Mouse (Mus musculus): ENCODE data around the gene Ppm1l.

The Ppm1l gene

GRCm38 (mm10) chr3:69333819-69334218 lies 17.2 kb downstream of the Ppm1l start:
- no peak for DNase-seq (ENCODE audit: low read depth, low spot score)

GRCm38 (mm10) chr3:69340486-69340885 lies 23.8 kb downstream of the Ppm1l start:
- no peak for DNase-seq (ENCODE audit: low read depth, low spot score)

- no peak for DNase-seq (ENCODE audit: low read depth, low spot score)
Measured at GRCm38 (mm10) chr3:69340971-69341370, 24.3 kb downstream of the Ppm1l start.

- DNase-seq (ENCODE audit: low read depth, low spot score) = no peak
Measured at GRCm38 (mm10) chr3:69341514-69341913, 24.9 kb downstream of the Ppm1l start.

- no peak for DNase-seq (ENCODE audit: low read depth, low spot score)
Measured at GRCm38 (mm10) chr3:69342247-69342921, 25.7 kb downstream of the Ppm1l start.

- no peak for DNase-seq (ENCODE audit: low read depth, low spot score)
Measured at GRCm38 (mm10) chr3:69343124-69343523, 26.5 kb downstream of the Ppm1l start.

GRCm38 (mm10) chr3:69346514-69346913 lies 29.9 kb downstream of the Ppm1l start:
- no peak for DNase-seq (ENCODE audit: low read depth, low spot score)

GRCm38 (mm10) chr3:69348197-69348920 lies 31.7 kb downstream of the Ppm1l start:
- DNase-seq (ENCODE audit: low read depth, low spot score) = no peak

GRCm38 (mm10) chr3:69348921-69349237 lies 32.2 kb downstream of the Ppm1l start:
- DNase-seq (ENCODE audit: low read depth, low spot score) = no peak

- no peak for DNase-seq (ENCODE audit: low read depth, low spot score)
Measured at GRCm38 (mm10) chr3:69349973-69350372, 33.3 kb downstream of the Ppm1l start.

GRCm38 (mm10) chr3:69352194-69352593 lies 35.5 kb downstream of the Ppm1l start:
- DNase-seq (ENCODE audit: low read depth, low spot score) = no peak

- DNase-seq (ENCODE audit: low read depth, low spot score) = no peak
Measured at GRCm38 (mm10) chr3:69354681-69355080, 38.0 kb downstream of the Ppm1l start.

- DNase-seq (ENCODE audit: low read depth, low spot score) = no peak
Measured at GRCm38 (mm10) chr3:69356078-69356665, 39.5 kb downstream of the Ppm1l start.

GRCm38 (mm10) chr3:69356781-69357180 lies 40.1 kb downstream of the Ppm1l start:
- no peak for DNase-seq (ENCODE audit: low read depth, low spot score)

- no peak for DNase-seq (ENCODE audit: low read depth, low spot score)
Measured at GRCm38 (mm10) chr3:69357897-69358619, 41.4 kb downstream of the Ppm1l start.

- DNase-seq (ENCODE audit: low read depth, low spot score) = no peak
Measured at GRCm38 (mm10) chr3:69358620-69358964, 41.9 kb downstream of the Ppm1l start.

GRCm38 (mm10) chr3:69360263-69360895 lies 43.7 kb downstream of the Ppm1l start:
- no peak for DNase-seq (ENCODE audit: low read depth, low spot score)

GRCm38 (mm10) chr3:69361487-69362349 lies 45.1 kb downstream of the Ppm1l start:
- no peak for DNase-seq (ENCODE audit: low read depth, low spot score)

GRCm38 (mm10) chr3:69362350-69362790 lies 45.7 kb downstream of the Ppm1l start:
- DNase-seq (ENCODE audit: low read depth, low spot score) = no peak

- DNase-seq (ENCODE audit: low read depth, low spot score) = no peak
Measured at GRCm38 (mm10) chr3:69362906-69363305, 46.2 kb downstream of the Ppm1l start.

GRCm38 (mm10) chr3:69364151-69364550 lies 47.5 kb downstream of the Ppm1l start:
- DNase-seq (ENCODE audit: low read depth, low spot score) = no peak

Data from retina, adult 2 months (tissue).